Mouse (Mus musculus): ENCODE data around the gene Tmem205. TPM values are rescaled to one million over a fixed set of nuclear protein-coding genes. Genes with fewer than 3 reads are reported as not detected.

Gene Tmem205
- polyA plus RNA-seq, 1 experiment from 2014 or later = 33.3 TPM

- no peak for ATAC-seq (ENCODE audit: low FRiP score)
- H3K9me3 ChIP-seq = no peaks in the 10 kb centered on the region
- H3K27me3 ChIP-seq = peaks cover 45% of the 10 kb centered on the region
- H3K4me2 ChIP-seq = no peak overlapping the region
- H3K36me3 ChIP-seq (replicated peaks) = 0 out of 2 replicates have a peak, but pooled peaks cover 4% of the 10 kb centered on the region
- no peak overlapping the region for H3K9ac ChIP-seq
- H3K27ac ChIP-seq = no peak overlapping the region
- 83% methylated on average over 5 of the region's 5 CpGs for WGBS
- no peak overlapping the region for H3K4me3 ChIP-seq (replicated peaks)
- peaks cover 42% of the 10 kb centered on the region for H3K4me1 ChIP-seq
Observed at GRCm38 (mm10) chr9:21958372-21958771, 31.0 kb upstream of the Tmem205 start.

DNA sequence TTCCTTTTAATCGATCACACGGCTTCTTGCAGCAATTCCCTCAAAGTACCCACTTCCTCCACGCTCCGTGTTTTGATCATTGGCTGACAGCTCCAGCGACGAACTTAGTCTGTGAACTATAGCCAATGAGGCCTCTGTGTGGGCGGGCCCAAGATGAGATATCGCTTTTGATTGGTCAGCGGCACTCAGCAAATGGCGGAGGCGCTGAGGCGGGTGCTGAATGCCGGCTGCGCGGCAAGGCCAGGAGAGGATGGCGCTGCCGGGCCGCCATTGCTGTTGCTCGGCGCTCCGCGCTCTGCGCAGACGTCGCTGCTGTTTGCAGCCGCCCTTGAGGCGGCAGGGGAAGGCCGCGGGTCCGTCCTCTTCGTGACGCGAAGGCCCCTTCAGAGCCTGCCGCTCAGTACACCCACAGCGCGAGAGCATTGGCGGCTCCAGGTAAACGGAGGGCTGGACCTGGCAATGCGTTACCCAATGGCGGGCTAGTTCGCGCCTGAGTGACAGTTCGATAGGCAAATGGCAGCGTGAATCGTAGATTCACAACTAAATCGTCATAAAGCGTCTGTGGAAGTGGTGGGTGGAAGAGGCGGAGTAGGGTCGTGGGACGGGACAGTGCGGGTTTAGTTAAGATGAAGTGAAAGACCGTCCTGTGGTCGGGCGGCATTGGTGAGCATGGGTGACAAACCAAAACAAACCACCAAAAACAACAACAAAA is 28.4 kb upstream of the Tmem205 start, which contains the start of gene Swsap1:
Gene Swsap1, plus strand, starts transcription at position 186 of the 712 bp plus-strand sequence.
- H3K27me3 ChIP-seq = peaks cover 19% of the 10 kb centered on the region
- WGBS = under 1% methylated on average over 49 of the region's 54 CpGs
- peak within 1 kb of the TSS; percentile 81 for H3K9ac ChIP-seq
- H3K27ac ChIP-seq = peak within 1 kb of the TSS; percentile 93
- peaks cover 26% of the 10 kb centered on the region for H3K4me1 ChIP-seq
- peak within 1 kb of the TSS; percentile 71 for H3K4me3 ChIP-seq (replicated peaks)
- peak within 1 kb of the TSS; percentile 65 for H3K4me2 ChIP-seq
- peak; percentile 98 for ATAC-seq (ENCODE audit: low FRiP score)
- 0 out of 2 replicates have a peak, but pooled peaks cover 3% of the 10 kb centered on the region for H3K9me3 ChIP-seq
- H3K36me3 ChIP-seq (replicated peaks) = 0 out of 2 replicates have a peak, but pooled peaks cover 4% of the 10 kb centered on the region

- peaks cover 14% of the 10 kb centered on the region for H3K27me3 ChIP-seq
- H3K4me1 ChIP-seq = peaks cover 23% of the 10 kb centered on the region
- H3K4me2 ChIP-seq = peak overlapping the region; percentile 65
- 2% methylated on average over 18 of the region's 18 CpGs for WGBS
- H3K4me3 ChIP-seq (replicated peaks) = peak overlapping the region; percentile 71
- 0 out of 2 replicates have a peak, but pooled peaks cover 3% of the 10 kb centered on the region for H3K9me3 ChIP-seq
- peak overlapping the region; percentile 93 for H3K27ac ChIP-seq
- H3K36me3 ChIP-seq (replicated peaks) = 0 out of 2 replicates have a peak, but pooled peaks cover 4% of the 10 kb centered on the region
- peak; percentile 65 for ATAC-seq (ENCODE audit: low FRiP score)
- 0 out of 2 replicates have a peak overlapping the region, but pooled peaks have one; percentile 81 for H3K9ac ChIP-seq
Observed at GRCm38 (mm10) chr9:21955225-21955569, 27.8 kb upstream of the Tmem205 start.

DNA sequence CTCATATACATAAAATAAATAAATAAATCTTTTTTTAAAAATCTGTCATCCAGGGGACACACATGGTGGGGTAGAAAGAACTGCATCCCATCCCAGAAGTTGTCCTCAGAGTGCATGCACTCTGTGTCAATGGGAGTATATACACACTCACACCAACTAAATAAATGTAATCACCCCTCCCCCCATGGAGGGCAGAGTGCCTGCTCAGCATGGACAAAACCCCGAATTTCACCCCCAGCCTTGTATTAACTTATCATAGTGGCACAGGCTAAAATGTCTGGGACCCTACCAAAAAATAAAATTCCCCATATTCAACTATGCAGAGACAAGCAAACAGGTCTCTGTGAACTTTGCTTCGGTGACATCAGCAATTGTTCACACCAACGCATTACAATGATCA is 27.3 kb upstream of the Tmem205 start:
- H3K4me2 ChIP-seq = peak overlapping the region; percentile 65; the same call in 1 of the 2 replicates
- H3K27ac ChIP-seq = no peak overlapping the region
- H3K4me1 ChIP-seq = peaks cover 23% of the 10 kb centered on the region
- H3K36me3 ChIP-seq (replicated peaks) = 0 out of 2 replicates have a peak, but pooled peaks cover 4% of the 10 kb centered on the region
- H3K9me3 ChIP-seq = 0 out of 2 replicates have a peak, but pooled peaks cover 3% of the 10 kb centered on the region
- H3K9ac ChIP-seq = no peak overlapping the region
- H3K27me3 ChIP-seq = peaks cover 8% of the 10 kb centered on the region
- 76% methylated on average over 3 of the region's 3 CpGs for WGBS
- ATAC-seq (ENCODE audit: low FRiP score) = no peak
- H3K4me3 ChIP-seq (replicated peaks) = no peak overlapping the region

DNA sequence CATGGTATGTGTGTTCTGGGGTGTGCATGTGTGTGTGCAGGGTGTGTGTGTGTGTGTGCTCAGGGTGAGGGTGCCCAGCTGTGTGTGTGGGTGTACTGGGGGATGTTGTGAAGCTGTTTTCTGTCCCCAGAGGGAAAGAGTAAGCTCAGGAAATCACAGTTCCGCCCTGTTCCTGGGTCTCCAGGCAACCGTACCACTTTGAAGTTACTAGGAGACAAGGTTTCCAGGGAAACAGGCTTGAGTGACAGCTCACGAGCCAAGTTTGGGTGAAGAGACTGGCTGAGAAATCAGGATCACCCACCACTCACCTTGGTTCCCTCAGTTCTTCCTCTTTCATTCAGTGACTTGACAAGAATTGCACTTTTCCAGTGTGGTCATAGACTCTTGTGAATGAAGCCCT is 26.2 kb upstream of the Tmem205 start:
- H3K27ac ChIP-seq = peak overlapping the region; percentile 69; the same call in 1 of the 2 replicates
- 0 out of 2 replicates have a peak, but pooled peaks cover 3% of the 10 kb centered on the region for H3K9me3 ChIP-seq
- H3K9ac ChIP-seq = no peak overlapping the region
- H3K4me3 ChIP-seq (replicated peaks) = no peak overlapping the region
- H3K27me3 ChIP-seq = peaks cover 9% of the 10 kb centered on the region
- no peak overlapping the region for H3K4me2 ChIP-seq
- H3K36me3 ChIP-seq (replicated peaks) = 0 out of 2 replicates have a peak, but pooled peaks cover 4% of the 10 kb centered on the region
- peaks cover 23% of the 10 kb centered on the region for H3K4me1 ChIP-seq
- WGBS = 3% methylated on average over 3 of the region's 3 CpGs
- ATAC-seq (ENCODE audit: low FRiP score) = peak; percentile 1; the same call in 1 of the 2 replicates

DNA sequence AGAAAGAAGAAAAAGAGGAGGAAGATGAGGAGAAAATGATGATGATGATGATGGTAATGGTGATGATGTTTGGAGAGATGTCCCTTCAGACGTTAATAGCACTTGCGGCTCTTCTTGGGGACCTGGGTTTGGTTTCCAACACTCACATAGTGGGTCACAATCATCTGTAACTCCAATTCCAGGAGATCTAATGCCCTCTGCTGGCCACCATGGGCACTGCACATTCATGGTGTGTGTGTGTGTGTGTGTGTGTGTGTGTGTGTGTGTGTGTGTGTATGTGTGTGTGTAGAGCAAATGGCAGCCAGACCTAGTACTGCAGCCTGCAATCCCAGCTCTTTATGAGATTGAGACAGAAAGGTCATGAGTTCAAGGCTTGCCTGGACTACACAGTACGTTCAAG is 24.6 kb upstream of the Tmem205 start:
- no peak overlapping the region for H3K9ac ChIP-seq
- H3K27me3 ChIP-seq = peaks cover 23% of the 10 kb centered on the region
- 86% methylated on average over 3 of the region's 3 CpGs for WGBS
- ATAC-seq (ENCODE audit: low FRiP score) = no peak
- H3K4me2 ChIP-seq = no peak overlapping the region
- H3K9me3 ChIP-seq = 0 out of 2 replicates have a peak, but pooled peaks cover 3% of the 10 kb centered on the region
- H3K4me3 ChIP-seq (replicated peaks) = no peak overlapping the region
- no peak overlapping the region for H3K27ac ChIP-seq
- no peaks in the 10 kb centered on the region for H3K36me3 ChIP-seq (replicated peaks)
- peaks cover 31% of the 10 kb centered on the region for H3K4me1 ChIP-seq

DNA sequence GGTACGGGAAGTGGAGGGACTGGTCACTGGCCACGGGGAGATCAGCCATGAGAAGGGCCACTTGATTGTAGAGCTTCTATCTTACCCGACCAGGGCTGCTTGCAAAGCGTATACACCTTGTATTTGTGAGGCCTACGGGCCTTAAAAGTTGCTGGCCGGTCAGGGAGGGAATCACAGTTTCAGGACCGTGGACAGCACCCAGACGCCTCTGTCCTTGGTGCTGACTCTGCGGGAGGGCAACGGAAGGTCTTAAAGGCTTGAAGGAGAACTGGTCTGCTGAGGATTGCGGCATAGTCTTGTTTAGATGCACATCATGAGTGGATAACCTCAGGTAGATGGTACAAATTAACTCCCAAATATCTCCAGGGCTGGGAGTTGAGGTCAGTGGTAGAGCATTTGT is 23.0 kb upstream of the Tmem205 start:
- no peak overlapping the region for H3K9ac ChIP-seq
- H3K4me1 ChIP-seq = peaks cover 27% of the 10 kb centered on the region
- 0 out of 2 replicates have a peak, but pooled peaks cover 3% of the 10 kb centered on the region for H3K9me3 ChIP-seq
- H3K4me2 ChIP-seq = no peak overlapping the region
- no peaks in the 10 kb centered on the region for H3K36me3 ChIP-seq (replicated peaks)
- ATAC-seq (ENCODE audit: low FRiP score) = no peak
- H3K27ac ChIP-seq = no peak overlapping the region
- H3K4me3 ChIP-seq (replicated peaks) = no peak overlapping the region
- 18% methylated on average over 11 of the region's 11 CpGs for WGBS
- peaks cover 30% of the 10 kb centered on the region for H3K27me3 ChIP-seq

DNA sequence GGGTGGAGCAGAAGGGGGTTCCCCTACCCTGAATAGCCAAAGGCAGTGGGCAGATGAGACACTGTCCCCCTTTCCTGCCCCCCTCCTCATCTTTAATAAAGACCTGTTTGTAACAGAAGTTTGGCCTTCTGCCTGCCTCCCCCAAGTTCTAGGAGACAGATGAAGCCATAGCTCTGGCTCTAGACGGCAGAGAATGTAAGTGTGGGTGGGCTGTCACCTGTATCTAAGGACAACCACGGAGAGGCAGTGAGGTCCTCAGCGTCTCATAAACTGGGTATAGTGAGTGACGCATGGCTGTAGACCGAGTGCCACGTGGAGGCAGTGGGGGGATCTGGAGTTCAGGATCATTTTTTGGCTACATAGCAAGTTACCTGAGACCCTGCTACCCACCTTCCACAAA is 21.4 kb upstream of the Tmem205 start:
- no peak overlapping the region for H3K27ac ChIP-seq
- ATAC-seq (ENCODE audit: low FRiP score) = no peak
- peaks cover 20% of the 10 kb centered on the region for H3K4me1 ChIP-seq
- no peak overlapping the region for H3K4me3 ChIP-seq (replicated peaks)
- 0 out of 2 replicates have a peak, but pooled peaks cover 3% of the 10 kb centered on the region for H3K9me3 ChIP-seq
- 74% methylated on average over 6 of the region's 6 CpGs for WGBS
- no peak overlapping the region for H3K4me2 ChIP-seq
- H3K9ac ChIP-seq = no peak overlapping the region
- no peaks in the 10 kb centered on the region for H3K36me3 ChIP-seq (replicated peaks)
- peaks cover 35% of the 10 kb centered on the region for H3K27me3 ChIP-seq

DNA sequence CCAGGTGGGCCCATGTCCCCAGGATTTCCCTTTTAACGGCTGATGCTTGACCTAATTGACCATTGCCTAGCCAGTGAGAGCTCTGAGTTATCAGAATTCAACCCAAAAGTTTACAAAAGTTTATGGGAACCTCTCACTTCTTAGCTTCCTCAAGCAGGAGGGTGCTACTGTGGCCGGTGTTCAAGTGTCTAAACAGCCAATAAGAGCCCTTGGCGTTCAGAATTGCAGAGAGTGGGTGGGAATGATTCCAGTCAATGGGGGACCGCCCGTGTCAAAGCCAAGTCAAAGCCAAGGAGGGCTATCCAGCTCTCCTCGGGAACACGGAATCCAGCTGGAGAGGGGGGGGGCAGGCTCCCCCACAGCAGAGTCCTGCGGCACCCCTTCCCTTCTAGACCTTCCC is 20.8 kb upstream of the Tmem205 start:
- Histone ChIP-seq H3K27me3 (peaks cover 35% of the 10 kb centered on the region), H3K4me3 (replicated peaks) (no peak overlapping the region)
- WGBS = 56% methylated on average over 8 of the region's 8 CpGs

GRCm38 (mm10) chr9:21947540-21948130 is 20.3 kb upstream of the Tmem205 start:
- H3K9ac ChIP-seq = peak overlapping the region; percentile 17; the same call in 1 of the 2 replicates
- peak overlapping the region; percentile 32 for H3K4me2 ChIP-seq
- peaks cover 10% of the 10 kb centered on the region; the same call in 1 of the 2 replicates for H3K4me1 ChIP-seq
- H3K36me3 ChIP-seq (replicated peaks) = no peaks in the 10 kb centered on the region
- 5% methylated on average over 27 of the region's 28 CpGs for WGBS
- 0 out of 2 replicates have a peak overlapping the region, but pooled peaks have one; percentile 10 for H3K4me3 ChIP-seq (replicated peaks)
- no peak overlapping the region for H3K27ac ChIP-seq
- 0 out of 2 replicates have a peak, but pooled peaks cover 3% of the 10 kb centered on the region for H3K9me3 ChIP-seq
- peaks cover 35% of the 10 kb centered on the region for H3K27me3 ChIP-seq
- ATAC-seq (ENCODE audit: low FRiP score) = no peak

More for the DNA sequence above, 20.8 kb upstream of the Tmem205 start:
- Histone ChIP-seq H3K36me3 (replicated peaks) (no peaks in the 10 kb centered on the region), H3K4me2 (no peak overlapping the region), H3K4me1 (peaks cover 14% of the 10 kb centered on the region), H3K27ac (no peak overlapping the region), H3K9ac (no peak overlapping the region), H3K9me3 (0 out of 2 replicates have a peak, but pooled peaks cover 3% of the 10 kb centered on the region)
- no peak for ATAC-seq (ENCODE audit: low FRiP score)

- Histone ChIP-seq H3K4me2 (no peak overlapping the region), H3K9me3 (no peaks in the 10 kb centered on the region), H3K27me3 (peaks cover 32% of the 10 kb centered on the region), H3K9ac (no peak overlapping the region), H3K4me1 (peaks cover 10% of the 10 kb centered on the region; the same call in 1 of the 2 replicates), H3K27ac (no peak overlapping the region), H3K4me3 (replicated peaks) (no peak overlapping the region), H3K36me3 (replicated peaks) (peaks cover 14% of the 10 kb centered on the region)
- ATAC-seq (ENCODE audit: low FRiP score) = no peak
- 26% methylated on average over 23 of the region's 23 CpGs for WGBS
Observed at GRCm38 (mm10) chr9:21944267-21944666, 16.9 kb upstream of the Tmem205 start.

DNA sequence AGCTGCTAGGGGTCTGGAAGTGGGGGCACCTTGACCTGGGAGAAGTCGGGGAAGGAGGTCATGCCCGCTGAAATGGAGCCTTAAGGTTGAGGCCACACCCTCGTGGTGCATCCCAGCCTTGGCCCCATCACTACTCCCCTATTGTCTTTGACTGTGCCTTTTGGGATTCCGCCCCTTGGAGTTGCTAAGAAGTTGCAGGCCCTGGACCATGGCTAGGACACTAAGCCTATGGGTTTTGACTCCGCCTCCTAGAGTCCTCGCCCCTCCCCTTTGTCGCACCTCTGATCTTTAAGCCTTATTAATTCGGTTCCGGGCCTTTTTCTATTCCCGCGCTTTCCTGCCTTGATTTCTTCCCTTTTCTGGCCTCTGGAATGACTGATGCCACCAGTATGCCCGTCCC is 16.3 kb upstream of the Tmem205 start:
- H3K4me3 ChIP-seq (replicated peaks) = no peak overlapping the region
- peaks cover 12% of the 10 kb centered on the region for H3K4me1 ChIP-seq
- peaks cover 14% of the 10 kb centered on the region for H3K36me3 ChIP-seq (replicated peaks)
- no peak overlapping the region for H3K4me2 ChIP-seq
- H3K9ac ChIP-seq = no peak overlapping the region
- H3K27me3 ChIP-seq = peaks cover 26% of the 10 kb centered on the region
- H3K27ac ChIP-seq = no peak overlapping the region
- H3K9me3 ChIP-seq = no peaks in the 10 kb centered on the region
- ATAC-seq (ENCODE audit: low FRiP score) = no peak; the same call in 1 of the 2 replicates
- WGBS = 57% methylated on average over 12 of the region's 12 CpGs
